Mouse (Mus musculus) embryonic fibroblast, embryonic 13.5 days (primary cell): Measurements from ENCODE around the gene Chd5. TPM values are rescaled to one million over a fixed set of nuclear protein-coding genes. Genes with fewer than 3 reads are reported as not detected.

Experiments
- H3K27ac ChIP-seq: 2 replicates; pipeline ENCODE4 v1.5.1; 2012; ENCODE audit warnings: low read length, control low read depth, inconsistent platforms; ENCODE audit not compliant: insufficient read depth
- H3K4me1 ChIP-seq: 2 replicates; pipeline ENCODE4 v1.6.1; 2011; ENCODE audit warnings: low read length; ENCODE audit not compliant: control insufficient read depth, insufficient read depth
- H3K4me3 ChIP-seq: 2 replicates; pipeline ENCODE4 v1.5.1; 2011; ENCODE audit warnings: mild to moderate bottlenecking, control low read depth, low read length; ENCODE audit not compliant: insufficient read depth
- CTCF ChIP-seq: IDR thresholded peaks from 2 replicates; pipeline ENCODE4 v1.5.1; 2011; ENCODE audit warnings: mild to moderate bottlenecking, control low read depth, low read length, moderate library complexity, borderline replicate concordance; ENCODE audit not compliant: insufficient read depth
- POLR2A ChIP-seq: IDR thresholded peaks from 2 replicates; pipeline ENCODE4 v1.6.1; 2011; ENCODE audit warnings: low read depth, mild to moderate bottlenecking, control low read depth, low read length, moderate library complexity
- polyA plus RNA-seq: library from polyadenylated mRNA; stranded (reverse); fragments of >200 nt; gene quantifications from 2 replicates; pipeline ENCODE4 v1.2.4, GENCODE M21; 2011; ENCODE audit warnings: low read depth; ENCODE audit not compliant: missing spikeins, insufficient read length

Chd5 gene
- polyA plus RNA-seq, 1 experiment: 0.56 TPM

DNA sequence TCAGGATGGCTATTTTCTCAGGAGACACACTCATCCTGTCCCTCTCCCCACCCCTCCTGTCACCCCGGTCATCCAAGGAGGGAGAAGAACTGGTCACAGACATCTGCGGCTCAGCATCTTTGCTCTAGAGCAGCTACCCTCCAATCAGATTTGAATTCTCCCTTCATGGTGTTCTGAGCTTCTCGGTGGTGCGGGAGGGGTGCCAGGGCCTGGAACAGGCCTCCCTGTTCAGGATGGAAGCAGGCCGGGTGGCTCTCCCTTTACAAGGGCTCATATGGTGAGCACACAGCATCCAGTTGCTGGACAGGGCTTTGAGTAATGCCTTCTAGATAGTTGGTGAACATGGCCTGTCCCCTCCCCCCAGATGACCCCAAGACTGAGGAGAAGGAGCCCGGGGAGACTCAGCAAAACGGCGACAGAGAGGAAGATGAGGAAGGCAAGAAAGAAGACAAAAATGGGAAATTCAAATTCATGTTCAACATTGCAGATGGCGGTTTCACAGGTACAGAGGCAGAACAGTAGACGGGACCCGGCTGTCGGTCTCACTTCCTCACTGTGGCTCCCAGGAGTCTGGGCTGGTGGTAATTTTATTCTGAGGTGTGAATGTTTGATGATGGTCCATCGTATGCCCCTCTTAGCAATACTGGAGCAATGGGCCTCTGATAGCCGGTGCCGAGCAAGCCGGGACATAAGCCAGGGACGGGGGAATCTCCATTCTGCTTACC, 44.2 kb downstream of the Chd5 start:
- H3K4me1 ChIP-seq: no peaks in the 10 kb centered on the region
- TF ChIP-seq POLR2A: no peak
- TF ChIP-seq CTCF: no peak
- H3K4me3 ChIP-seq: no peak overlapping the region
- no peak overlapping the region for H3K27ac ChIP-seq

- no peaks in the 10 kb centered on the region for H3K4me1 ChIP-seq
- no peak overlapping the region for H3K4me3 ChIP-seq
- no peak overlapping the region for H3K27ac ChIP-seq
- TF ChIP-seq POLR2A (no peak), CTCF (no peak)
Measured at GRCm38 (mm10) chr4:152385644-152386043, 47.2 kb downstream of the Chd5 start.

DNA sequence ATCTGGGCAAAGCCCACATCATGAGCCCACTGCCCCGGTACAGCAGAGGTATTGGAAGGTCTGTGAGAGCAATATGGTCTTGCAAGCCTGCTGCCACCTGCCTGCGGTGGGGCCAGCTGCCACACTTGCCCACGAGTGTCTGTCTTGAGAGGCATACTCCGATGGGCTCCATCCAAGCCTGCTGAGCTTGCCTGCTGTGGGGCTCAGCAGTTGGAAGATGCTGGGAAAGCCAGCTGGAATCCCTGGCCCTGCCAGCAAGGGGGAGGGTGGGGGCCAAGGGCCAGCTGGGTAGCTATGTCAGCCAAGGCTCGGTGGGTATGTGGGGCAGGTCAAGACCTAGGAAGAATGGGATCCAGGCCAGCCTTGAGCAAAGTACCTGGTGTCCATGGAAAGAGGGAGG, 53.7 kb downstream of the Chd5 start:
- H3K27ac ChIP-seq: no peak overlapping the region
- TF ChIP-seq CTCF (no peak), POLR2A (no peak)

GRCm38 (mm10) chr4:152392627-152393026, 54.2 kb downstream of the Chd5 start:
- TF ChIP-seq POLR2A (no peak), CTCF (no peak)
- H3K4me1 ChIP-seq: no peaks in the 10 kb centered on the region
- no peak overlapping the region for H3K4me3 ChIP-seq
- H3K27ac ChIP-seq: no peak overlapping the region

More for the DNA sequence above, 53.7 kb downstream of the Chd5 start:
- no peak overlapping the region for H3K4me3 ChIP-seq
- no peaks in the 10 kb centered on the region for H3K4me1 ChIP-seq

DNA sequence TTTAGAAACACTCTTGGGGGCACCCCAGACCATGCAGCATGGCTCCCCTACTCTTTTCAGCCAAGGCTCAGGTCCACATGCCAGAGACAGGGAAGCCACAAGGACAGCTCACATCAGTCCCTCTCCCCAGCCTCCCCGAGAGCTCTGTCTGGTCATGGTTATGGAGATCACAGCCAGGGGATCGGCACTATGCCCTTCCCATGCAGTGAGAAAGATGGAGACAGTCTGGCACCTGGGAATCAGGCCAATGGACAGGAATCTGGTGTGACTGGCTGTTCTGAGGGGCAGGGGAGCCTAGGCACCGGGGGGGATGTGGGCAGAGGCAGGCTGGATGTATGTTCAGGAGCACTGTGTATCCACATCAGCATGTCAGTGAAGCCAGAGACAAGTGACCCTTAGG, 60.5 kb downstream of the Chd5 start:
- H3K4me3 ChIP-seq: no peak overlapping the region
- TF ChIP-seq POLR2A (no peak), CTCF (no peak)
- H3K27ac ChIP-seq: no peak overlapping the region
- no peaks in the 10 kb centered on the region for H3K4me1 ChIP-seq

DNA sequence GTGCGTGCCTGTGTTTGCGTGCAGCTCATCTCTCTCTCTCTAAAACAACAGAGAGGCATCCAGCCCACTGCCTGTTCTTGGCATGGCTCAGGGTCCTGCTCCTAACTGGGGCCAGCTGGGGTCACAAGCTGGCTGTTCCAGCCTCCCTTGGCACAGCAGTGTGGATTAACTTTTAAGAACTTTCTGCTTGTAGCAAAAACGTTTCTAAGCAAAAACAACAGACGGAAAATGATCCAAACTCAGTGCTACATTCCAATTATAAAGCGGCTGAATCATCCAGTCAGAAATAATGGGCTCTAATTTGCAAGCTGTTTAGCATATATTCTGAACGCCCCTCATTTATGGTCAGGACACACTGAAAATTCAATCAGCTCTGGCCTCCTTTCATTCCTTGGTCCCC, 66.7 kb downstream of the Chd5 start:
- no peak for TF ChIP-seq POLR2A
- no peak for TF ChIP-seq CTCF
- no peak overlapping the region for H3K27ac ChIP-seq
- no peak overlapping the region for H3K4me3 ChIP-seq
- no peaks in the 10 kb centered on the region for H3K4me1 ChIP-seq

DNA sequence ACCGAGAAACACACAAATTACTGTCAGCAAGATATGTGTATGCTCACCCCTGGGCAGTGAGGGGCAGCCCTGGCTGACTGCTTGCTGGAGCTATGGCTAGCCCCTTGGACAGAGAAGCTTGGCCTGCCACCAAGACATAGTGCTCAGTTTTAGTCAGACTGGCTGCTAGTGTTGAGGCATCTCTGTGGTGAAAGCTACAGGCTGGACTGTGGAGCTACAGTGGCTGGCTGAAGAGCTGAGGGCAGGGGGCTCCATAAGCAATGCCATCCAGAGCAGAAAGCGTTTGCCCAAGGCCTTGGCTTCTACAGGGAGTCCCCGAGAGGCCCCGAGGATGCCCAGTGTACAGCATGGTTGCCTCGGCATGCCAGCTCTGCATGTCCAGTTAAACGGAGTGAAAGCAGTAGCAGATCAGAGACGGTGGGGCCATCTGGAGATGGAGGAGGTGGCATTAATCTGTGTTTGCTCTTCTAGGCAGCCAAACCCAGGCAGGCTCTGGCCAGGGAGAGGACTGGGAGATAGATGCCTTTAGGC, 67.3 kb downstream of the Chd5 start:
- Histone ChIP-seq H3K4me3 (no peak overlapping the region), H3K27ac (no peak overlapping the region), H3K4me1 (no peaks in the 10 kb centered on the region)
- TF ChIP-seq POLR2A: no peak
- no peak for TF ChIP-seq CTCF

- peaks cover 4% of the 10 kb centered on the region for H3K4me1 ChIP-seq
- no peak overlapping the region for H3K4me3 ChIP-seq
- TF ChIP-seq POLR2A: no peak
- no peak for TF ChIP-seq CTCF
- no peak overlapping the region for H3K27ac ChIP-seq
Measured at GRCm38 (mm10) chr4:152406531-152406930, 68.1 kb downstream of the Chd5 start.

DNA sequence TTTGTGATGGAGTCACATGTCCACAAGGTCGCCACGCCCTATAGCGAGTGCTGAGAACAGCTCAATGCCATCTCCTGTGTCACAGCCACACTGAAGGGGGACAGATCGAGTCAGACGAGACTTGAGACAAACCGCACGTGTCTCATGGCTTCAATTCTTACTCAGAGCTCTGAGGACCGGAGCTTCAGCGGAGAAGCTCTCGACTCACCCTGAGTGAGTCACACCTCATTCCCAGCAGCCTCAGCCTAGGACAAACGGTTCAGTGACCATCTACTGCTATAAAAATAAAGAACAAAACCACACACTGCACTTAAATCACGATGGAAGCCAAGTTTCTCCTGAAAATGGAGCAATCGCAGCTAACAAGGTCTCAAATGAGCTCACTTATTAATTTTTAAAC, 72.5 kb downstream of the Chd5 start:
- no peak for TF ChIP-seq CTCF
- no peak for TF ChIP-seq POLR2A
- peak overlapping the region; percentile 75 for H3K27ac ChIP-seq
- H3K4me3 ChIP-seq: no peak overlapping the region
- peaks cover 6% of the 10 kb centered on the region for H3K4me1 ChIP-seq

DNA sequence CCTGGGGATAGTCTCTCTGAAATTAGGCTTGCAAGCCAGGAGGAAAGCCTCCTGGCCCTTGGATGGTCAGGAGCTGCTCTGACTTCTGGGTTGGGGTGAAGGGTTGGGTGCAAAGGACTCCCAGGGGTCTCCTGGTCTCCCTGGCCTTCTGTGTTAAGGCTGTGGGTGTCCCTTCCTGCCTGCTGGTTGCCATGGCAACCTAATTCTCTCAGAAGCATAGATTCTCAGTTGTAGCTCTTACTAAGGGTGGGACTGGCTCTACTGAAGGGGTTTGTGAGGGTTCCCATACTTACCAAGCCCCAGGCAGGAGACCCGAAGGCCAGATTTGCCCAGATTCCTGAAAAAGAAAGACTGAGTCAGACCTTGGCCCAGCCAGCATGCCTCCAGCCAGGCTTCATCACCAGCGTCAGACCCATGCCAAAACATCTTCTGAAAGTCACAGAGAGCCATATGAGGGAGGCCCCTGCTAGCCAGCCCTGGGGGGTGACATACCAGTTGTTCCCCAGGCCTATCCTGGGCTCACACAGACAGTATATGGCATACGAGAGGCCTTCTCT, 74.2 kb downstream of the Chd5 start:
- H3K27ac ChIP-seq: peak overlapping the region; percentile 41; the same call in 1 of the 2 replicates
- H3K4me3 ChIP-seq: no peak overlapping the region
- no peak for TF ChIP-seq POLR2A
- no peak for TF ChIP-seq CTCF
- H3K4me1 ChIP-seq: peaks cover 6% of the 10 kb centered on the region
